Mouse (Mus musculus) right cerebral cortex, postnatal 10 days (tissue): ENCODE results near the gene Enho.
"Not testable (repeated sequence)": the region's sequence is repeated elsewhere in the genome, so short reads cannot be mapped to it uniquely, and the experiment has no call there.

Experiments used
- DNase-seq, 2 experiments: peaks; one replicate each; pipeline ENCODE4 v3.0.0; 2021; ENCODE audit warnings: low spot score in 2 of 2

The Enho gene

GRCm38 (mm10) chr4:41639913-41640507, at the start of gene Enho:
Gene Enho, minus strand, starts transcription at chr4:41640324.
- DNase-seq: peak; percentile 96

GRCm38 (mm10) chr4:41688562-41688961, 48.4 kb upstream of the Enho start:
- not testable (repeated sequence) for DNase-seq

GRCm38 (mm10) chr4:41685882-41686492, 45.9 kb upstream of the Enho start:
- not testable (repeated sequence) for DNase-seq

GRCm38 (mm10) chr4:41684931-41685453, 44.9 kb upstream of the Enho start:
- DNase-seq: not testable (repeated sequence)

- DNase-seq: not testable (repeated sequence)
These were observed 44.2 kb upstream of the Enho start for GRCm38 (mm10) chr4:41684131-41684930.

- DNase-seq: peak in 1 of 2 experiments; percentile 67
These were observed 43.2 kb upstream of the Enho start for GRCm38 (mm10) chr4:41683303-41683702.

GRCm38 (mm10) chr4:41682789-41683188, 42.7 kb upstream of the Enho start:
- DNase-seq: no peak

- peak in 1 of 2 experiments; percentile 68 for DNase-seq
These were observed 41.8 kb upstream of the Enho start for GRCm38 (mm10) chr4:41681947-41682346.

GRCm38 (mm10) chr4:41681176-41681575, 41.1 kb upstream of the Enho start:
- peak in 1 of 2 experiments; percentile 74 for DNase-seq

- DNase-seq: no peak
These were observed 39.2 kb upstream of the Enho start for GRCm38 (mm10) chr4:41679291-41679690.

- DNase-seq: no peak
These were observed 38.7 kb upstream of the Enho start for GRCm38 (mm10) chr4:41678863-41679262.

GRCm38 (mm10) chr4:41677006-41677629, 37.0 kb upstream of the Enho start:
- DNase-seq: peak; percentile 64 to 76

- DNase-seq: peak; percentile 56 to 67
These were observed 36.3 kb upstream of the Enho start for GRCm38 (mm10) chr4:41676248-41677005.

GRCm38 (mm10) chr4:41673186-41673585, 33.1 kb upstream of the Enho start:
- no peak for DNase-seq

- DNase-seq: no peak
These were observed 32.4 kb upstream of the Enho start for GRCm38 (mm10) chr4:41672522-41672963.

GRCm38 (mm10) chr4:41671963-41672480, 31.9 kb upstream of the Enho start:
- DNase-seq: no peak

- DNase-seq: no peak
These were observed 31.4 kb upstream of the Enho start for GRCm38 (mm10) chr4:41671500-41671899.

GRCm38 (mm10) chr4:41670836-41671235, 30.7 kb upstream of the Enho start:
- no peak for DNase-seq

- no peak for DNase-seq
These were observed 26.5 kb upstream of the Enho start for GRCm38 (mm10) chr4:41666646-41667045.

- DNase-seq: no peak
These were observed 25.0 kb upstream of the Enho start for GRCm38 (mm10) chr4:41665009-41665675.
